Mouse (Mus musculus): ENCODE results near the gene Dnah17. TPM values are rescaled to one million over a fixed set of nuclear protein-coding genes. Genes with fewer than 3 reads are reported as not detected.
A peak's percentile ranks its signal among the peaks of the same experiment; 100 is the strongest.

Dnah17 gene
- total RNA-seq, 2 experiments from 2014 or later = 0.12 TPM

DNA sequence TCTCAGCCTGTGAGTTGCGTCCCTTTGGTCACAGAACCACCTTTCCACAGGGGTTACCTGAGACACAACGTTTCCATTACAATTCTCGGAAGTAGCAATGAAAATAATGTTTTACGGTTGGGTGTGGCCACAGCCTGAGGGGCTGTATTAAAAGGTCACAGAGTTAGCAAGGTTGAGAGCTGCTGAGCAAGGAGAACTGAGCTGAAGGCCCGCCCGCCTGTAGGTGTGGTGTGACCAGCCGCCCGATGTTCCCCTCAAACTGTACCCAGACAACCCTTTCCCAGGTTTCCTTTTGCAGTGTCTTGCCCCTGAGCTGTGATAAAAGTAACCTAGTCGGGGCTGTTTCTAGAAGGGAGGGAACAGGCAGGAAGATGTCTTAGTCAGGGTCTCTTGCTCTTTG is 95.4 kb downstream of the Dnah17 start:
- intact Hi-C loops (cut with DNase I) = no loop called here
- no peak for DNase-seq

GRCm38 (mm10) chr11:118034395-118034794 is 96.0 kb downstream of the Dnah17 start:
- intact Hi-C loops (cut with DNase I) = no loop called here
- DNase-seq = no peak

DNA sequence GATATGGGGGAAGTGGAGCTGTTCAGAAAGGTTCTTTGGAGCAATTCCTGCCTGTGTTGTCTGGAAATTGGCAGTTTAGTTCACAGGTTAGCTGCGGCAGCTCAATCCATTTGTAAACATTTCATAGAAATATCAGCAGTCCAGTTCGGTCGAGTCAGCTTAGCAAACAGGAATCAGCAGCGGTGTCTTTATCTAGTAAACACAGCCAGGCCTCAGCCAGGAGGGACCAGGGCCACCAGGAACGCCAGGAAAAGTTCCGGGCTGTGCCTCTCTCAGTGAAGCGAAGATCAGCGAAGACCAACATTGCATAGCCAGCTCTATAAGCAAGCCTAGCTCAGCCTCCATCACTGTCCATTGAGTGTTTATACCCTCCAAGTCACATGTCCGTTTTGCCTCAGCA is 99.3 kb downstream of the Dnah17 start:
- intact Hi-C loops (cut with DNase I) = no loop called here
- DNase-seq = no peak

DNA sequence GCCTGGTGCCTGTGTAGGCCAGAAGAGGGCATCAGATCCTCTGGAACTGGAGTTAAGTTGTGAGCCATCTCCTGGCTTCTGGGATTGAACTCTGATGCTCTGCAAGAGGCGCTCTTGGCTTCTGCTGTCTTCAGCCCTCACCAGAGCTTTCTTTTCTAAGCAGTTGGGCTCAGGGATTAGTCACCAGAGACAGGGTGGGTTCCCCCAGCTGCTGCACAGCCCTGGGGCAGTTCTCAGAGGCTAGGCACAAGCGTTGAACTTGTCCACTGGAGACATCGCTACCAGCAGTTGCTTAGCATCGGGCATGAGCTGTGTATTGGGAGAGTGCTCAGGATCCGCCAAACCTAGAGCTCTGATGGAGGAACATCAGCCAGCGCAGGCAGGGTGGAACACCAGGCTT is 101.3 kb downstream of the Dnah17 start:
- no peak for DNase-seq
- intact Hi-C loops (cut with DNase I) = no loop called here

DNA sequence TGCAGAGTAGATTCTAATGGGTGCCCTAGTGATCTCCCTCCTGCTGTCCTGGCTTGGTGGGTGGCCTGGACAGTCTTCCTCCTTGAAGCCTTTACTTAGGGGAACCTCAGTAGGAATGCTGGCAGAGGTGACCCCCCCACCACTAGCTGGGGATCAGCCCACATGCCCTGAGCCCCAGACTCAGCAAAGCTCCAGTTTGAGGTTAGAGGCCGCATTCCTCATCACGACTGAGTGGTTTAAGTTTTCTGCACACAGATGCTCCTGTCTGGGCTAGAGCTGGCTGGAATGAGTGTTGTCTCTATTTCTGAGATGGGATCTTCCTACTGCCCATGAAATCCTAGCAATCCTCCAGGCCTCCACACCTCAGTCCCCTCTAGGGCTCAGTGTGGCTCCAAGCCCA is 106.3 kb downstream of the Dnah17 start:
- no peak for DNase-seq
- intact Hi-C loops (cut with DNase I) = no loop called here

DNA sequence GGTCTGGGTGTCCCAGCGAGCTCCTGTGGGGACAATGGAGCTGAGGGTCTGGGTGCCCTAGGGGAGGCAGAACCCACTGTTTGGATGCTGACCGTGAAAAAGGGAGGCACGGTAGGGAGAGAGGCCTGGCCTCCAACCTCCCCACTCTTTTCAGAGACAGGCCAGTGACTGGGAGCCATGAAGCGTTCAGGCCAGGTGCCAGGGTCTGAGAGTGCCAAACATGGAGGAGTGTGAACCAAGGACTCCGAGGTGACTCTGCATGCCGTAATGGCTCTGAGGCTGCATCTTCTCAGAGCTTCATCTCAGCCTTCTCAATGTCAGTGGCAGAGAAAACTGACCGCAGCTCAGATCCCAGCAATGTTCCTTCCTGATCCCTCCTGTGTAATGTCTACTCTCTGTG is 107.0 kb downstream of the Dnah17 start:
- intact Hi-C loops (cut with DNase I) = no loop called here

GRCm38 (mm10) chr11:118021806-118022205 is 108.6 kb downstream of the Dnah17 start:
- DNase-seq = peak; percentile 78 to 85
- intact Hi-C loops (cut with DNase I) = loop anchor here (1.0 kb wide), 3 partner anchors 52 to 151 kb away; partner anchors contain the start of gene Socs3

More for the DNA sequence above, 107.0 kb downstream of the Dnah17 start:
- DNase-seq = peak; percentile 42 to 50

- intact Hi-C loops (cut with DNase I) = no loop called here
- no peak for DNase-seq
These were observed 112.1 kb downstream of the Dnah17 start for GRCm38 (mm10) chr11:118018328-118018727.

- intact Hi-C loops (cut with DNase I) = no loop called here
- DNase-seq = no peak
These were observed 114.9 kb downstream of the Dnah17 start for GRCm38 (mm10) chr11:118015381-118016145.

DNA sequence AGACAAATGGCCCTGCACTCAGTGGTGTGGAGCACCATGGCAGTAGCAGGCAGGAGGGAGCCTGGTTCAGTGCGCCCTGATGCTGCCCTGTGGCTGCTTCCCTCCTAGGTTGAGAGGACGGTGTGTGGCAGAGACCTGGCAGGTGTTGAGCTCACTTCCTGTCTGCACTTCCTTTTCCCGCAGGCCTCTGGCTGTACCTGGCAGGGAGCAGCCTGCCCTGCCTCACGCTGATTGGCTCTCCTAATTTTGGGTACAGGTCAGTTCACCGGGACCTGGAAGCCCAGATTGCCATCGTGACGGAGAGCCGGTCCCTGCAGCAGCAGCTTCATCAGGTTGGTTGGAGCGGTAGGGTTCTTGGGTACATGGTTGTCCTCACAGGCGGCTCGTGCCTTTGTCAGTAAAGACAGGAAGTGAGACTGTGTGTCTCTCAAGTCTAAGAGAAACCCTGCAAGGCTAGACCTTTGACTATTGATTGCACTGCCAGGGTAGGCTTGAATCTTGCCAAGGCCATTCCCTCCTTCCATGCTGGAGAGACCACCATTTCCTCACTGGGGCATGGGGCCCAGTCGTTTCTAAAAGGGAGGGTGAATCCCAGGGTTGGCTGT is 115.9 kb downstream of the Dnah17 start:
- no peak for DNase-seq
- intact Hi-C loops (cut with DNase I) = no loop called here

DNA sequence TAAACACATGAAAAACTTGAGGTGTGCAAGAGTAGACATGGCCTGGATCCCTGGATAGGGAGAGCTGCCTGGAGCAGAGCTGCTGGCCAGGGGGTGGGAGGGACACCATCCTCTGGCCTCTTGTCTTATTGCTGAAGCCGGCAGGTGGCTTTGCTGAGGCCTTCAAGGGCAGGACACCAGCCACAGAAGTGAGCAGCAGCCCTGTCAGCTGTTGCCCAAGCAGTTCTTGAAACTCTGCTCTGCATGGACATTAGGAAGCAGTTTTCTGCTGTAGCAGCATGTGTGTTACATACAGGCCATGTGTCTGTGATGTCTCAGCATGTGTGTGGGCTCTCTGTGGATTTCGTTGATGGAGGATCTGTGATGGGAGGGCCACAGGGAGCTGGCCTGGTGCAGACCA is 117.1 kb downstream of the Dnah17 start:
- intact Hi-C loops (cut with DNase I) = no loop called here
- DNase-seq = no peak

- no peak for DNase-seq
These were observed 117.8 kb downstream of the Dnah17 start for GRCm38 (mm10) chr11:118012595-118012994.

DNA sequence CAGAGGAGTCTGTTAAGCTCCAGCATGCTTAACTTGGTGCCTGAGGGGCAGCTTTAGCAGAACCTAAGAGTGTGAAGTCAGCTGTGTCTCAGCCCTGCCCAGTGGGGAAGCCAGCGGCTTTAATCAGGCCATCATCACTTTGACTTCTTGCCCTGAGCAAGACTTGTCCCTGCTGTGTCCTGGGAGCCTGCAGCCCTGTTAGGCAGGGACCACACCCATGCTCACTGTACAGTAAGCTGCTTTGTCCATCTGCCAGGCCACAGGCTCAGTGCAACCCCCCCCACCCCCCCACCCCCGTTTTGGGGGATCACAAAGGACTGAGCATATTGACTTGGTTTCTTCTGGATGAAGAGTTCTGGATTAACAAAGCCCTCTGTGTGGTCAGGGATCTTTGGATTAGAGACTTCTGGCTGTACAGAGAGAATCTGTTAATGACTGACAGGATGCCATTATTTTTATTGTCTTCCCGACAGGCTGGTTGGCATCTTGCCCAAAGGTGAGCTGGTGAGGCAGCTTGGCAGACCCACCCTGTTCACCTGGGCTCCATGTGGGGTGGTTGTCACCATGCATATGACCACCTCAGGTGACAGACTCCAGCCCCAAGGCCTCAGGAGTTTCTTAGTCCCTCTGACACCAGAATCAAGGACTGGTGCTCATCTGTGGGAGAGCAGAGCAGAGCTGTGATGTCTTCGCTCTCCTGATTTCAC is 120.4 kb downstream of the Dnah17 start:
- no peak for DNase-seq
- intact Hi-C loops (cut with DNase I) = no loop called here

More at GRCm38 (mm10) chr11:118012595-118012994, 117.8 kb downstream of the Dnah17 start:
- intact Hi-C loops (cut with DNase I) = no loop called here

- intact Hi-C loops (cut with DNase I) = no loop called here
- no peak for DNase-seq
These were observed 121.6 kb downstream of the Dnah17 start for GRCm38 (mm10) chr11:118008843-118009242.

DNA sequence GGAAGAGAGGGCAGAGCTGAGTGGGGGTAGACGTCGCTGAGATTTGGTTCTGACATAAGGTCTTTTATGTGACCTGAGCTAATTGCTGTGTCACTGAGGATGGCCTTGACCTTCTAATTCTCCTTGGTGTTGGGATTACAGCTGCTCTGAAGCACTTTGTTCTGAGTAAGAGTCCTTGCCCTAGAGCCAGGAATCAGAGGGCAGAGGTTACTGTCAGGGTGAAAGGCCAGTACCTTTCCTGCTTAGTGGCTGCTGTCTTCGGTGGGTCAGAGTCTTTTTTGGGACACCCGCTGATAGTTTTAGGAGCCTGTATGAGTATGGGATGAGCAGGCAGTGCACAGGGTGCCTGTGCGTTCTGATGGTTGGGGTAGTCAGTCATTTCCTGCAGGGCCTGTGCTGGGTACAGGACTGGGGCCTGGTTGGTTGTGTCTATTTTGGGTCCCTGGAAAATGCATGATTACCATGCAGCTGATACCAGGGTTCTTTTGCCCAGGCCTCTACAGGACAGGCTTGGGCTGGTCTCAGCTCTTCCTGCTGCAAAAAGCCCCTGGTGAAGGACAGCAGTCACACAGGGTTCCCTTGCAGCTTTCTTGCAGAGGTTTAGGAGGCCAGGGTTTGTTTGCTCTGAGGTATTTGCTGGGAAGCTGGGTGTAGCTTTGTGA is 122.2 kb downstream of the Dnah17 start:
- no peak for DNase-seq
- intact Hi-C loops (cut with DNase I) = no loop called here

DNA sequence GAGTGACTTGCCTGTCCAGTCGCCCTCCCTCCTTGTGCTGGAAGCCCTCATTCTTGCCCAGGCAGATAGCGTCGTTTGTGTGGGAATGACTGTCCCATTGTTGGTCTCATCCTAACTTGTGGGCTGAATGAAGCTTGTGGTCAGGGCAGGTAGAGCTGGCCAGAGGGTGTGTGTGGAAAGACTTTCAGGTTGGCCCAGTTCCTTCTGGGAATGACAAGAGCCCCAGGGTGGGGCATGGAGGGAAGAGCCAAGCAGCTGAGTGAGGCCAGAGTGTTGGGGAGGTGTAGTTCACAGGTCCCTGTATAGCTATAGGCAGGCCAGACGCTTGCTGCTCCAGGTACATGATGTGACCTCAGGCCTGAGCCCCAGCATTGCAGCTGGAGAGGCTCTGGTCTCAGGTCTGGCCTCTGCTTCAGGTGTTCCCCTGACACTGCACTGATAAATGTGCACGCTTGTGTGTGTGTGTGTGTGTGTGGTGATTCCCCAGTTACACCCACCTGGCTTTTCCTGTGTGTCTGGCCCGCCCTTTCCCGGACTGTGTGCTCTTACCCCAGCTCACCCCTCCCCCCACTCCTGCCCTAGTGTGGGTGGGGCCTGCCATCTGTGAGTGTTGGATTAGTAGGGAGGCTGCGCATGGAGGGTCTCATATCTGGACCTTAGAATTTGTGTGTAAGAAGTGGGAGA is 122.8 kb downstream of the Dnah17 start:
- intact Hi-C loops (cut with DNase I) = no loop called here
- DNase-seq = no peak

DNA sequence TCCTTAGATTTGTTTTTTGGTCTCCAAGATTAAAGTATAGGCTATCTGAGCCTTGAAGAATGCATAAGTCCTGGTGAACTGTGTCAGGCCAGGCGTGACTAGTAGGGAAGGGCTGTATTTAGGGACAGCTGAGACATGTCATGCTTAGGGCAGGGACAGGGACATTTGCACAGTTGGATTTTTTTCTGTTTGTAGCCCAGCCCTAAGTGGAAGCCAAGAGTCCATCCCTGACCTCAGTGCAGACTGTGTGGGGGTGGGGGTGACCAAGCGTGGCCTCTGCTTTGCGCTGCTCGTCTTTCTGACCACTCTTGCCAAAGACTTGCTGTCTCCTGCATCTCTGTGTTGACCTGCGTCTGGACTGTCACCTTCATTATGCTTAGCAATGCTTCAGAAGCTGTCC is 126.2 kb downstream of the Dnah17 start:
- peak in 1 of 2 experiments; percentile 44 for DNase-seq
- intact Hi-C loops (cut with DNase I) = no loop called here

- intact Hi-C loops (cut with DNase I) = no loop called here
- no peak for DNase-seq
These were observed 126.7 kb downstream of the Dnah17 start for GRCm38 (mm10) chr11:118003718-118004117.

GRCm38 (mm10) chr11:118003176-118003575 is 127.3 kb downstream of the Dnah17 start:
- no peak for DNase-seq
- intact Hi-C loops (cut with DNase I) = no loop called here

- DNase-seq = no peak
- intact Hi-C loops (cut with DNase I) = no loop called here
These were observed 129.7 kb downstream of the Dnah17 start for GRCm38 (mm10) chr11:118000565-118001215.
